Mouse (Mus musculus) Muller cell, postnatal 12 days (primary cell): Measurements from ENCODE around the gene Bst1.
A peak's percentile ranks its signal among the peaks of the same experiment; 100 is the strongest.

Experiments used
- DNase-seq: peaks from one replicate; pipeline ENCODE4 v3.0.0-alpha.2; 2015; ENCODE audit errors: inconsistent ontology term

Bst1 gene

DNA sequence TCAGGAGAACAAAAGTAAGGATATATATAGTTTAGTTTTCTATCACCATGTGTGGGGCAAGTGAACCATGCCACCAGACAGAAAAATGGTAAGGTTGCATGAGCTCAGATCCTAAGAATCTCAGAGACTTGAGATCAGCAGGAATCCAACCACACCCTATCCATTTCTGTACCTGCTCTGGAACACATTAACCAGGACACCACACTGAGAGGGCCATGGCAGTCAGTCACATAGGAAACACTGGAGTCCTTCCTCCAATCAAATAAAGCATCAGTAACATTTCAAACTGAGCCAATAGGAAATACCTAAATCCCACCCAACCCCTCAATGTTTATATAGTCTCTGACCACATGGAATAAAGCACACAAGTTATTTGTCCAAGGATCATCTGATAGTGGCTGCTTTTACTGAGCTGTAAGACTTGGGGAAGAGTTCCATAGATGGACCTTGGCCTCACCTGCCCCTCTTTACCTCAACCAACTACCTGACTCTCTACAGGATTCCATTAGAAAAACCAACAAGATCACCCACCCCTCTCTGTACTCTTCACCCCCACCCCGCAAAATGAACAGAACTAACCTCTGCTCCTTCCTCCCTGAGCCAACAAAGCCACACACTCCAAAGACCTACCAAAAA lies 8.1 kb upstream of the Bst1 start:
- DNase-seq = no peak

- DNase-seq = no peak
Measured at GRCm38 (mm10) chr5:43814536-43814935, 4.1 kb upstream of the Bst1 start.

- DNase-seq = no peak
Measured at GRCm38 (mm10) chr5:43815769-43816168, 2.9 kb upstream of the Bst1 start.

- DNase-seq = no peak
Measured at GRCm38 (mm10) chr5:43820785-43821184, 2.1 kb downstream of the Bst1 start.

DNA sequence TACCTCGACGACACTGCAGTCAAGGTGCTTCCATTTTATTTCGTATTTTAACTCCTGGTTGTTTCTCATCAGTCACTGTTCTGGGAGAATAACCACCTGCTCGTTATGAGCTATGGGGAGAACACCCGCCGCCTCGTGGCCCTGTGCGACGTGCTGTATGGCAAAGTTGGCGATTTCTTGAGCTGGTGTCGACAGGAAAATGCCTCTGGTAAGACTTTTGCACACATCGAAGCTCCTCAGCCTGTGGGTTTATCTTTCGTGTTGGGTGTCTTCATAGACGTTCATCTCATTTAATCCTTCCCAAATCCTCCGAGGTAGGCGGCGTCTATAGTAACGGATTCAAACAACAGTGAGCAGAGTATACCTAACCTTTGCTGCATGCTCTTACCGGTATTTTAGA lies 2.9 kb downstream of the Bst1 start, which contains the start of gene Fbxl5:
Gene Fbxl5, minus strand, starts transcription at position 101 of the 400 bp plus-strand sequence.
- no peak for DNase-seq

GRCm38 (mm10) chr5:43822199-43822598 lies 3.5 kb downstream of the Bst1 start:
- DNase-seq = no peak

DNA sequence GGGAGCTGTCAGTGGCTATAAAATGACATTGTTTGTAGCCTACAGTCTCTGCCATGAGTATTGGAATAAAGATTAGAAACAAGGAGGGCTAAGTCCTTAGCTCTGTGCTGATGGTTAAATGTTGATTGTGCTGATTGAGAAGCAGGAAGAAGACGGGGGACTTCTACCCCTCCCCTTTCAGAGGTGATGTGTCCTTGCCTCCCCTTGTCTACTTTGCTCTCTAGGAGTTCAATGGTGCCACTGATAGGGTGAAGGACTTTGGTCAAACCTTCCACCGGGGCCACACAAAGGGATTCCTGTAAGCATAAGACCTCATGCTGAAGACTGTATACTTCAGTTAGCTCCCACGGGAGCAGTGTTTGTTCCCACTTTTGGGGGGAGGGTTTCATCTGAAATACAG lies 4.1 kb downstream of the Bst1 start:
- DNase-seq = no peak

- DNase-seq = no peak
Measured at GRCm38 (mm10) chr5:43824580-43824979, 5.9 kb downstream of the Bst1 start.

GRCm38 (mm10) chr5:43826883-43827282 lies 8.2 kb downstream of the Bst1 start:
- no peak for DNase-seq

- DNase-seq = no peak
Measured at GRCm38 (mm10) chr5:43827366-43827765, 8.7 kb downstream of the Bst1 start.

DNA sequence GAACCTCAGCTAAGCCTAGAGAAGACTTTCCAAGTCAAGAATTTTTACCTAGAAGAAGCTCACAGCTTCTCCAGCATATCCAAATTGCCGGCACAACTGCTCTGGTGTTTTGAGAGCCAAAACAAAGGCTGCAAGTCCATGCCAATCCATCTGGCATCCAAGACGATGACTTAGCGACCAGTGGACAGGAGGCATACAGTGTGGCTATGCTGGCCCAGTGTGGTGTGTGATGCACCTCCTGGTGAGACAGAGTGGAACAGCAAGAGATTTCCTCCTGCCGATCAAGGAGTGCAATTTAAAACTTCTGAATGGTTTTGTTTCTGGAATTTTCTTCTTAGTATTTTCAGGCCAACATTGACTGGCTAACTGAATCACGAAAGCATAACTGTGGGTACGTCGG lies 17.9 kb downstream of the Bst1 start:
- no peak for DNase-seq

- no peak for DNase-seq
Measured at GRCm38 (mm10) chr5:43837372-43837771, 18.7 kb downstream of the Bst1 start.

DNA sequence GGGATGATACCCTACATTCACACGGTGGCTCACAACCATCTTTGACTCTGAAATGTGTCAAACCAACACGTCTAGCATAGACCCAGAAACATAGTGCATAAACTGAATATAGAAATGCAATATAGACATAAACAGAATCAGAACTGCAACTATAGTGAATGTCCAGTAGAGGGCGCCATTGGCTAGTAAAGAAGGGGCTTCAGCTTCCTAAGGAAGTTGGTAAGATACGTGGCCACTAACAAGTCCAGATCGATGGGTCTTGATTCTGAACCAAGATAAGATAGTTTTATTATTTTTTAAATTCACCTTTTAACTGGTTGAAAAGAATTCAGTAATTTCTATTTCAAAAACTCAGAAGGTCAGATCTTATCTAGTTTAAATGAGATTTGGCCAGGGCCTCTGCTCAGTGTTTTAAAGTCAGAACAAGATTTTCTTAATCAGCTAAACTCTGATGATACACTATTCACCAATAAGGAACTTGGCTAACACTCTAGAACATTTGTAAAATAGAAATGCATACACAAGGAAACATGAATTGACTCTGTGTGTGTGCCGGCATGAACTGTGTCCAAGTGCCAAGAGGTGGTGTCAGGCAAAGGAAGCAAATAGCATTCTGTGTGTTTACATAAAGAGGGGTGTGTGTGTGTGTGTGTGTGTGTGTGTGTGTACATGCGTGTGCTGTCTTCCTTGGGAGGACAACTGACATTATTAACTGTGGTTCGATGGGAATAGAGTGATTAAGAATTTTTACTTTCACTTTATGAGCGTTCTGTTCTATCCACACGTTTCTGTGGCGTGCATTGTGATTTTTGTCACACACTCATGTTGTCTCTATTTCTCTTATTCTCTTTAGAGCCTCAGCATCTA lies 22.7 kb downstream of the Bst1 start:
- DNase-seq = peak; percentile 68

- DNase-seq = no peak
Measured at GRCm38 (mm10) chr5:43842011-43842285, 23.3 kb downstream of the Bst1 start.

DNA sequence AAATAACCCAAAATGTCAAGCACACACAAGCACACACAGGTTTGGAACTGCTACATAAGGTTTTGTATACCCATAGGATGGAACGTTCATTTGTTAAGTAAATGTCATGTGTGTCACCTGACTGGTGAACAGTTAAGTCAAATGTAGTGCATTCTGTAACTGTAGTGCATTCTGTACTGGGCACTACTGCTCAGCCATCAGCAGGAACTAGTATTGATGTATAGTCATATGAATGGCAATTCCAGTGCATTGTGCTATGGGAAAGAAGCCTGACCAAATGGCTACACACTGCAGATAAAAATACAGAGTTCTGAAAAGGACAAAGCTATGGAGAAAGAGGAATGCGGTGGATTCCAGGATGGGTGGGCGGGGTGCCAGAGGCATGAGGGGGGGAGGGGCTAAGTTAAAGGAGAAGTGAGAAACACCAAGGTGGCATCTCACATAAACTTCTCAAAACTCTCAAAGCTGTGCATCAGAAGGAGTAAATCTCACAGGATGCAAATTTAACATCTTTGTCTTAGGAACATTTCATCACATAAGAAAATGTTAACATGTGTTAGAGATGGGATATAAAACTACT lies 24.0 kb downstream of the Bst1 start:
- DNase-seq = peak; percentile 64

- no peak for DNase-seq
Measured at GRCm38 (mm10) chr5:43845083-43845482, 26.4 kb downstream of the Bst1 start.

DNA sequence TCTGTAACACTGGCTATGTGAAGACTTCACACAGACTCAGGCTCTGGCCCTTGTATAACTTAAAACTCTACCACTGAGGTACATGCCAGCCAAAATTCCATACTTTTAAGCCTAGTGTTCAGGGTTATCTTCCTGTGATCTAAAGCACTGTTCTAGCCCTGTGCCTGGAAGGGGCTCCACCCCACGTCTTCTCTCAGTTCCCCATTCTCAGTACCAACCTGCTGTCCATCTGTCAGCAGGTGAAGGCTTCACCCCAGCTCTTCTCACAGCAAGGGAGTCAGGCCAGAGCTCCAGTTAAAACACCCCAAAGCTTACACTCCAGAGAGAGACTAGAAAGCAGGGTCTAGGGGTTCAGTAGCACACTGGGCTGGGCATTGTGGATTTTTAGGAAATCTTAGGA lies 27.0 kb downstream of the Bst1 start:
- DNase-seq = no peak

DNA sequence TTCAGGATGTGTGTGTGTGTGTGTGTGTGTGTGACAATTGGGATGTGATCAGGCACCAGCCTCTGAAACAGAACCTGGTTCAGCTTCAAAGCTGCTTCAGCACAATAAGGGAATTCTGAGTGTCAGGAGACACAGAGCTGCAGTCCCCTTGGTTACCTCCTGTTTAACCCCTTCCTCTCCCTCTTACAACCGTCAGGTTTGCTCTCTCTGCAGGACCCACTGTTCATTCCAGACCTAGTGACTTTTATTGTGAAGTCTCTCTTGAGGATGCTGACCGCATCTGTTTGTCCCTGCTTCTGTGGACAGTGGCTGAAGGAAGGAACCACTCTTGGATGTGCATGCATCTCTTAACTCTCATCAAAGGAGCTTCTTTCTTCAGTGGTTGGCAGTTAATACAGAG lies 27.5 kb downstream of the Bst1 start:
- DNase-seq = no peak

GRCm38 (mm10) chr5:43847555-43847954 lies 28.9 kb downstream of the Bst1 start:
- DNase-seq = no peak

GRCm38 (mm10) chr5:43848275-43848674 lies 29.6 kb downstream of the Bst1 start:
- DNase-seq = no peak

DNA sequence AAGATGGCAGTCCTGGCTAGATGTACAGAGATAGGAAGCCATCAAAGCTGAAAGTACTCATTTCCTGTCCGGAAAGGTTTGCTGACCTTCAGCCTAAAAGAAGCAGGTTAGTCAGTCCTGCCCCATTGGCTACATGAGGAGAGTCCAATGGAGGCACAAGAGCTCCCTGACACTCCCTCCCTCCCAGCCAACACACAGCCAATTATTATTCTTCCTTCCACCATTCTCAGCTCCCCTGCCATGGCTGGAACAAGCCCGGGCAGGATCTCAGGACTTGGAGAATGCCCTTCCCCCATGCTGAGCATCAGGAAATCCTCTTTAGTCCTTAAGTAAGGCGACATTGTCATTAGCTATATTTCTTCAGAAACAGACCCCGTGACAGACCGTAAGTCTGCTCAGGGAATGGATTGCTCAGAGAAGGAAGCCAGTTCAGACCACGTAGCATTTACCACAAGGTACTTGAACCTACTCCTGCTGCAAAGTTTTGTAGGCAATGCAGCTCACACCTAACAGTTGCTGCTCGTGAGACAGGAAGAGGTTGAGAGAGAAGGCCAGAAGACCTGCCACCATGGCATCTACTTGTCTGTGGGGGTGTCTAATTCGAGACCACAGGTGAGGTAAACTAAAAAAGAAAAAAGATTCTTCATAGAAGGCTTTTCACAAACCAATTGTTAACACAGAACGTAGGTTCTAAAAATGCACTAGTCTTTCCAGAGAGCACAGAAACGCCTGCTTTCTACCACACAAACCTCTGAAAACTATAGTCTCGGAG lies 34.6 kb downstream of the Bst1 start:
- DNase-seq = no peak

GRCm38 (mm10) chr5:43853868-43854488 lies 35.3 kb downstream of the Bst1 start:
- DNase-seq = no peak
